Mouse (Mus musculus) cerebellum, adult (tissue): ENCODE measurements around the gene Sytl2.

ENCODE experiments used
- ATAC-seq: cut with Nextera tagmentation; 2 replicates; pipeline ENCODE4 v1.9.2; 2017; ENCODE audit warnings: mild to moderate bottlenecking, moderate library complexity, mixed read lengths; ENCODE audit not compliant: insufficient number of reproducible peaks, low FRiP score, low TSS enrichment

Gene Sytl2

GRCm38 (mm10) chr7:90306968-90307367 is 4.9 kb downstream of the Sytl2 start:
- no peak for ATAC-seq

DNA sequence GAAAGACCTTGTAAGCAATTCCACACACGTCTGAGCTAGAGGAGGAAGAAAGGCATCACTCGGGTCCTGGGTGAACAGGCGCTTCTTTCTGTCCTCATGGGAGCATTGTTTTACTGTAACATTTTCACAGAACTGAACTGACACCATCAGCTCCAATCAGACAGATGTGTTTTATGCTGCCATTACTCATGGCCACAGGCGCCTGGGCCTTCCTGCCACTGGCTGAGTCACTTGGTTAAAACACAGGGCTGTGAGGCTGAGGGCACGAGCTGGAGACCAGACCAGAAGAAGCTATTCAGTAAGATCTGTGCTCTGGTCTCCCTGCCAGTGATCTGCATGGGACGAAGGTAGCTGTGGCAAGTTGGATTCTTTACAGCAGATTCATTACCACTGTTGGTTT is 6.0 kb downstream of the Sytl2 start:
- ATAC-seq: no peak

DNA sequence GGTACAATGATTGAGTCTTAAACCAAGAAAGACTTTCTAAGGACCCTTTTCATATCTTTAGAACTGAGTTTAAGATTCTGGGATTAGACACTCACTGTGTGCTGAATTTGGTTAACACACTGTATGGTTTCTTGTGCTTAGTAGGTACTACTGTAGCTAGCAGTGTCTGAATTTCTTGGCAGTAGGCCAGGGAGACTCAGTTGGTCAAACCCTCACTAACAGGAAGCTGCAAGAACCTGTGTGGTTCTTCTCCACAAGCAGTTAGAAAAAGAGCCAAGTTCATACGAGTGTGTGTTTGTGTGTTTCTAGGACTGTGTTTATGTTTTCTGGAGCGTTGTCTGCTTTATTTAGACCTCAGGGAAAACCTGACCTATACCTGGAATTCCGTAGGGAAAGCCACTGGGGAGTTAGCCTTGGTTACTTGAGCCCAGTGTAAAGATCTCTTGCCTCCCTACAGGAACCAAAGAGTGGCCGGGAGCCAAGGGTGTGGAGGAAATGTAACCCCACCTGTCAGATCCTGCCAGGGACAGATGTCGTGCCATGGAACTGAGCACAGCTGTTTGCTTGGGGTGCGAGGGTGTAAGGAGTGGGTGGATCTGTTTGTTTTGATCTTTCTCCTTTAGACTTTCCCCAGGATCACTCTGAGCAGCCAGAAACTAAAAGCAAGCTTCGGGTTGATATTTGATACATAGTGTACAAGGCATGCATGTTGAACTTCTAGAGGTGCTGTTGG is 10.3 kb downstream of the Sytl2 start:
- ATAC-seq: no peak

DNA sequence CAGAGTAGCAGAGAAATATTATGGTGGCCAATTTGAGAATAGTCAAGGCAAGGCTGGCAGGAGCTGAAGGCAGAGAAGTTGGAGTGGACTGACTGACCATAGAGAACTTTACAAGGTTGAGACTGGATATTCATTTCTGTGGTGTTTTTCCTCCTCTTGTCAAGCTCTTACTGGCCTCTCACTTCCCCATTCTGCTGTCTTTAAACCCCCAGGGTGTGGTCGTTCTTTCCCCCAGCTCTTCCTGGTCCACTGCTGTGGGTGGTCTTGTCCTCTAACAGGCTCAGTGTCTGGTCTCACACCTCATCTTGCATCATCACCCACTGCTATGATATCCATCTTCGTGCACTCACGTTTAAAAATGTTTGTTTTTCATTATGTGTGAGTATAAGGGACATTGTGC is 11.4 kb downstream of the Sytl2 start:
- ATAC-seq: no peak

DNA sequence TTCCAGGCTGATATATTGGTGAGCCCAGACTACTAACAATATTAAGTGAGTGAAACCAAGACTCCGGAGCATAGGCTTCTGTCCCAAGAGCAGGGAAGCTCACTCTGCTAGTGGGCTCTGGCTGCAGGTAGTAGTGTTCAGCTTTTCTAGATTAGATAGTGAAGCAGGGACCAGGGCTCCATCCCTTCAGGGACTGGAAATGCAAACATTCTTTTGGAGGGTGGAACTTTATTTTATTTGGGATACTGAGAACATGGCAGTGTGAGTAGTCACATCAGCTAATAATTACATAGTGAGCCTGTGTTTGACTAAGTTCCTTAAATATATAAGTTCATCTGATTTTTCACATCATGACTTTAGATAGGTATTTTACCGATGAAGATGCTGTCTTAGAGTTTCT is 14.8 kb downstream of the Sytl2 start:
- ATAC-seq: no peak

DNA sequence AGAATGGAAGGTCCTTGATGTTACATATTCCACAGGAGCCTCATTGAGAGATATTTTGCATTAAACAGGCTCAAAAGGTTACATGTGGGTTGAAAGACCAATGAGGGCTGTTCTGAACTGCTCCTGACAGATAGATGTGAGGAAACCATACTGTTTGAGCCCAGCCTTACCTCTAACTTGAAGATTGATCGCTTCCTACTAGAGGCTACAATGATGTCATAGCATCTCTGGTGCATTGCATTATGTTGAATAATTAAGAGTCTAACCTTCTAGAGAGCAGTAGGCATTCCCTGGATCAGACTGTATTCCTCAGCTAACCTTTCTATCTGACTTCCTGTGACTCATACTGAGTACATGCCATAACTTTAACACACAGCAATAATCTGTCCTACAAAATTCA is 17.4 kb downstream of the Sytl2 start:
- ATAC-seq: no peak

DNA sequence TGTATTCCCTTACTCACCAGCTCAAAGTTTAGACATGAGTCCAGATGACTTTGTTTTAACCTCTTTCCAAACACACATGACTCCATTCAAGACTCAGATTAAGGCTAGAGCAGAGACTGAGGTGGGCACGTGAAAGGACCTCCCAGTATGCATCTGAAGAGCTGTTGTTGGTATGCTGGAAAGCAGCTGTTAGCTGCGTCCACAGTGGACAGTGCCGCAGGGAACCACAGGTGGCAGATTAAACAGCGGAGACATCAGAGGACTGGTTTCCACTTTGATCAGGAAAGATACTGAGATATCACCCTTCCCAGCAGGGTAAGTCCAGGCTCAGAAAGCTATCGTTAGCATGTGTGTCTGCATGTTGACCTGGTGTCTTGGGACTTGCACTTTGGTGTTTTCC is 18.1 kb downstream of the Sytl2 start:
- ATAC-seq: no peak

DNA sequence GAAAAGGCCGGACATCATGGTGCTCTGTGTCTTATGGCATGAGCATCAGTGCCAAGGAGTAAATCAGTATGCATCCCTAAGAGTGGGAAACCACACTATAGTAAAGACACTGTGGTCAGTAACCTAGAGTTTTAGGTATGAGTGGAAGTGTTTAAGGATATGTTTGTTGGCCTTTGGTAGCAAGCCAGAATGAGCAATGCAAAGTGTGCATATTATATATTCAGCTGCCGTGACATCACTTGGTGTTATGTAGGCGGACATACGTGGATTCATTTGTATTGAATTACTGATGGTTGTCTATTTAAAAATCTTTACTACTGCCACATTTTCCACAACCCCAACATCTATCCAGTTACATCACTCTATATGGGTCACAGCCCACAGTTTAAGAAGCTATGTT is 23.1 kb downstream of the Sytl2 start:
- no peak for ATAC-seq

DNA sequence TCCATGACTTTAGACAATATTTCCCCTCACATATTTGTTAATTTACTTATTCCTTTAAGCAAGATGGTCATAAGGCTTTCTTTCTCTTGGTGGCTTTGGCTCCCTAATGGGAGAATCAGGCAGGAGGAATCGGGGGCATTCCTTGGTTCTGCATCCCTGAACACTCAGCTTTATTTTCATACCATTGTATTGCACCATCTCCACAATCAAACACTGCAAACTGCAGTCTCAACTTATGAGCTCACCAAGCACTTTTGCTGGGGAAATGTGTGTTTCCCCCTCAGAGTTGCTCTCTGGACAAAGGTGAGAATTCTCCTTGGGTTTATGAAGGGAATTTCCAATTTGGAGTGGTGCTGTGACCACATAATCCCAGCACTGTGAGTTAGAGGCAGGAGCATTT is 28.1 kb downstream of the Sytl2 start:
- no peak for ATAC-seq

DNA sequence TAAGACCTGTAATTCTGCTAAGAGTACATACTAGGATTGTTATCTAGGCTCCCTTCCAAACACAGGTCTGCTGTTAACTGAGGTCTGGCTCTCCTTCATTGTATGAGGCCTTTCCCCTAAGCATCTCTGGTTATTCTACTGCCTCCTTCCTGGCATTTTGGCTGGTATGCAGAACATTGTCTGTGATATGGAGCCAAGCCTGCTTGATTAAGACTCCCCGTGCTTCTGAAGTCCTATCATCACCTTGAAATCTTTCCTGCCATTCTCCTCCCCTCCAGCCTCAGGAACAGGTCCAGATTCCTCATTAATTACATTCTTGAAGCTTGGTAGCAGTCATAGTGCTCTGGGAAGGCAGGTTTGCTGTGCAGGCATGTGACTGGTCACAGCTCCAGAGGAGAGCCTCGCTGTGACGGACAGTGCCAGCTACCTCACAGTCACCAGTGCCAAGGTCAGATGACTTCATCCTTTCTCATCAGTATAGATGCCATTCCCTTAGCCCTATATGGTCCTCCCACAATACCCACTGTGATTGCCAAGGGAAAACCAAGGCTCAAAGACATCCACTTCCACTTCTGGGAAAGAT is 30.5 kb downstream of the Sytl2 start:
- peak; percentile 68; the same call in 1 of the 2 replicates for ATAC-seq

GRCm38 (mm10) chr7:90334362-90334761 is 32.3 kb downstream of the Sytl2 start:
- ATAC-seq: no peak

GRCm38 (mm10) chr7:90334831-90335230 is 32.8 kb downstream of the Sytl2 start:
- no peak for ATAC-seq

DNA sequence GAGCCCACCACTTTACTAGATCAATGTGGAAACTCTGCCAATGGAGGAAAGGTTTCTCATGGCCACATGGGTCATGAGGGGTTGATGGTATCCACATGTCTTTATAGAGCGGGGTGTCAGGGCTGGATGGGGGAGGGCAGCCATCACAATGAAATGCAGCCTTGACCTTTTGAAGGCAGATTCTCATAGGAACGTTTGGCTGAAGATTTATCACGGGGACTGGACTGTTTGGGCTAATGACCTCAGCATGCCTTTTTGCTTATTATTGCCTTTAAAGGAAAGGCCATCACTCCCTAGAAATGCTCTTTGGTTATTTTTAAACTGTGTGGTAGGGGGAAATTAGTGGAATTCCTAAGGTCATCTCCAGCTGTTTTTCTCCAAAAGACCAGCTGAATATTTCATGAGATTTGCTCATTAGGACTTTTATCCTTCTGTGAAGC is 33.7 kb downstream of the Sytl2 start:
- no peak for ATAC-seq

DNA sequence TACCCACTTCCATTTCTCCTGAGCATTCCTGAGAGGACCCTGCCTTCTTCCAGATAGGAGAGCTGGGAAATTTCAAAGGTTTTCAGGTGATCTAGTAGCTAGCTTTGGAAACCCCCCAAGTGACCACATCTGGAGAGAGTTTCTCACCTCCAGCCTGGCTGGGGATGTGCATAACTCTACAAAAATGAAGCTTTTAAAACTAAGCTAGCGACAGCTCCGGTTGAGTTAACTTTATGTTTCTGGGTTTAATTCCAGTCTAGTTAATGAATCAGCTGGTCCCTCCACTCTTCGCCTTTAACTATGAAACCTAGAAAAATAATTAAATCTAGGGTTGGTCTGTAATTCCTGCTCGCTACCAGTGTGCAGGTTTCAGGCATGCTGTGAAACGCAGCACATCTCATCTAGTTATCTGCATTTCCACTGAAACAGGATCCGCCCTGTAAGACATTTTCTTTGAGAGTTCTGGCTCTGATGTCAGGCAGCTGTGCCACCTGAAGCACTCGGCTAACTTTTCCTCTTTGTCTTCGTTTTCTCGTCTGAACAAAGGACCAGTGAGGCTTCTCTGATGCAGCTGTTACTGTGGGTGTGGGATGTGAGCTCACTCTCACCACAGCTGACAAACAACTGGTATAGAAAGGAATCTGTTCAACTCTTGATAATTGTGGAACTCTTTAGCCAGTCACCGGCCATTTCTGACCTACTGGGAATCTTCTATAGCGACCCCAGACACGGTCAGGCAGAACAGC is 39.3 kb downstream of the Sytl2 start:
- ATAC-seq: no peak

DNA sequence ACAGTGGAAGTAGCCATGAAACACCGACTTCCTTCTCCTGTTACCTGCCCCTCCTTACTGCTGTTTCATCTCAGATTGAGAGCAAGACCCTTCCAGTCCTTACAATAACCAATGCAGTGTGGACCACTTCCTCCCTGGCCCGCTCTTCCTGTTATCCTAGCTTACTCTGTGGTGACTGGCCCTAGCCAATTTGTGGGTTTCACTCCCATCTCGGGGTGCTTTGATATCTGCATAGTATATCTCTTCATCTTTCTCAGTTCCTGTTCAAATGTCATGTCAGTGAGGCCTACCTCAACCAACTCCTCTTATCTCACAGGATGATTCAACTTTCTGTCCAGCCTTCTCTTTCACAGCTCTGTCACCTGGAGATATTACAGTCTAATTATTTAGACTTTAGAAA is 42.9 kb downstream of the Sytl2 start:
- ATAC-seq: no peak

DNA sequence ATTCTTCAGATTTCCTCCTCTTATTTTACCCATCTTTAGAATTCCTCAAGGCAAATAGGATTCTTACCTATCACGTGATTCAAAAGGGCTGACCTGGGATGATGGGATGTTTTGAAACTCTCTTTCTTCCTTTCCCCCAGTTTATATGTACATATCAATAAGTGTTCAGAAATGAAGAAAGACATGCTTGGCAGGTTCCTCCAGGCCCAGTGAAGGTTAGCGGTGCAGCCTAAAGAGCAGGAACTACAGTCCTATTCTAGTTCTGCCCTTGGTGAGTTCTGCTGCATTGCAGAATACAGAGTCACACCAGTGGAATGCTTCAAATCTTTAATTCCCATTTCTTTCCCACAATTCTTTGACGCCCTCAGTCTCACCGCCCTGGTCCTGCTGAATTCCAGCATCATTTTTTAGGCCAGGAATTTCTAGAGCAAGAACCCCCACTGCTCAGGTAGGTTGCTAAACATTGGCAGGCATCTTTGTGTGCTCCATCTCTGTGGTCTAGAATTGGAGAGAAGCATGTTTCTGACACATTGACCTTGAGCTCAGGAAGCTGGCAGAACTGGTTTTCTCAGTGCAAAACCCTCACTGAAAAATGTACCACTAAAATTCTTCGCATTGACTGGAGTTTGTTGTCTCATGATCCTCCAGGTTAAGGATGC is 45.9 kb downstream of the Sytl2 start:
- no peak for ATAC-seq

GRCm38 (mm10) chr7:90349014-90349413 is 47.0 kb downstream of the Sytl2 start:
- ATAC-seq: no peak

- ATAC-seq: no peak
Observed at GRCm38 (mm10) chr7:90352183-90352582, 50.1 kb downstream of the Sytl2 start.

- ATAC-seq: no peak
Observed at GRCm38 (mm10) chr7:90353488-90354228, 51.6 kb downstream of the Sytl2 start.

- no peak for ATAC-seq
Observed at GRCm38 (mm10) chr7:90354229-90354604, 52.2 kb downstream of the Sytl2 start.
